Mouse (Mus musculus): ENCODE measurements around the gene Abhd16a. TPM values are rescaled to one million over a fixed set of nuclear protein-coding genes. Genes with fewer than 3 reads are reported as not detected.
A peak's percentile ranks its signal among the peaks of the same experiment; 100 is the strongest.

Gene Abhd16a
- polyA plus RNA-seq, 1 experiment from 2014 or later, result 89.6 TPM

DNA sequence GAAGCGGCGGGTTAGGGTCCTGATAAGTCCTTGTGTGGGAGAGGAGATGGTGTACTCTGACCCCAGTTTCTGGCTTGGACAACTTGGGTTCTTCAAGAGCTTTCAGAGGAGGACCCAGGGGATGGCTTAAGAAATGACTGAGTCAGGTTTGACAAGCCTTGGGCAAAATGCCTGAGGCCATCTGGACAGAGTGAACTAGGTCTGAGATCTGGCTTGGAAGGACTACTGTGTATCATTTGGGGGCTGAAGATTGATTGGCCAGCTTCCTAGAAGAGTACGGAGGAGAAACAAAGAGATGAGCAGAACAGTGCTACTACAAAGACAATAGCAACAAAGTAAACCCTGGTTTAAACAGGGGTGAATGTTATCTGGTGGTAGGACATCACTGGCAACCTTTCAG, 25.6 kb upstream of the Abhd16a start:
- H3K27ac ChIP-seq, result no peak overlapping the region
- ATAC-seq (ENCODE audit: insufficient number of reproducible peaks, insufficient read depth, low FRiP score, low TSS enrichment, low read depth), result no peak
- H3K4me1 ChIP-seq, result peaks cover 37% of the 10 kb centered on the region
- no peak overlapping the region for H3K4me2 ChIP-seq
- no peaks in the 10 kb centered on the region for H3K9me3 ChIP-seq
- H3K36me3 ChIP-seq, result peaks cover 34% of the 10 kb centered on the region
- H3K9ac ChIP-seq, result no peak overlapping the region
- 98% methylated on average over 3 of the region's 3 CpGs for WGBS
- H3K27me3 ChIP-seq, result peaks cover 51% of the 10 kb centered on the region
- H3K4me3 ChIP-seq, result no peak overlapping the region

DNA sequence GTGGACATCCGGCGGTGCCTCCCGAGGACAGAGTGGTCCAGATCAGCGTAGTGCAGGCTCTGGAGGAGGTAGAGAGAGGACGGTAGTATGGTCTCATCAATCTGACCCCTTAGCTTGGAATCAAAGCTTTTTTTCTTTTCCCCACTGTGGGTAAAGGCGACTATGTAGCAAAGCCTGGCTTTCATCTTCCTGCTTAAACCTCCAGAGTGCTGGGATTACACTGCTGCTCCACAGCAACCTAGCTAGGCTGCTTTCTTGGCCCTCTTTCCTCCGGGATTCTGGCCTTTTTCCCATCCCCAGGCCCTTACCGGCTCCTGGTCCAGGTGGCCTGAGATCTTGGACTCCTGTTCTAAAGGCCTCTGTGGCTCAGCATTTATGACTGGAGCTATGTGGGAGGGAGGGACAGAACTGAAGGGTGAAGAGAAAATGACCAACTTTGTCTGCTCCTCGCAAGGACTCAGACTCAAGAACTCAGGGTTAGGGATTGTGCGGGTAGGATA, 24.6 kb upstream of the Abhd16a start:
- Histone ChIP-seq H3K36me3 (peaks cover 32% of the 10 kb centered on the region), H3K4me2 (peak overlapping the region; percentile 66), H3K27ac (peak overlapping the region; percentile 45; the same call in 1 of the 2 replicates), H3K4me3 (peak overlapping the region; percentile 41), H3K4me1 (peaks cover 34% of the 10 kb centered on the region), H3K9me3 (no peaks in the 10 kb centered on the region), H3K27me3 (peaks cover 56% of the 10 kb centered on the region), H3K9ac (peak overlapping the region; percentile 58; the same call in 1 of the 2 replicates)
- ATAC-seq (ENCODE audit: insufficient number of reproducible peaks, insufficient read depth, low FRiP score, low TSS enrichment, low read depth), result no peak
- 27% methylated on average over 10 of the region's 10 CpGs for WGBS

DNA sequence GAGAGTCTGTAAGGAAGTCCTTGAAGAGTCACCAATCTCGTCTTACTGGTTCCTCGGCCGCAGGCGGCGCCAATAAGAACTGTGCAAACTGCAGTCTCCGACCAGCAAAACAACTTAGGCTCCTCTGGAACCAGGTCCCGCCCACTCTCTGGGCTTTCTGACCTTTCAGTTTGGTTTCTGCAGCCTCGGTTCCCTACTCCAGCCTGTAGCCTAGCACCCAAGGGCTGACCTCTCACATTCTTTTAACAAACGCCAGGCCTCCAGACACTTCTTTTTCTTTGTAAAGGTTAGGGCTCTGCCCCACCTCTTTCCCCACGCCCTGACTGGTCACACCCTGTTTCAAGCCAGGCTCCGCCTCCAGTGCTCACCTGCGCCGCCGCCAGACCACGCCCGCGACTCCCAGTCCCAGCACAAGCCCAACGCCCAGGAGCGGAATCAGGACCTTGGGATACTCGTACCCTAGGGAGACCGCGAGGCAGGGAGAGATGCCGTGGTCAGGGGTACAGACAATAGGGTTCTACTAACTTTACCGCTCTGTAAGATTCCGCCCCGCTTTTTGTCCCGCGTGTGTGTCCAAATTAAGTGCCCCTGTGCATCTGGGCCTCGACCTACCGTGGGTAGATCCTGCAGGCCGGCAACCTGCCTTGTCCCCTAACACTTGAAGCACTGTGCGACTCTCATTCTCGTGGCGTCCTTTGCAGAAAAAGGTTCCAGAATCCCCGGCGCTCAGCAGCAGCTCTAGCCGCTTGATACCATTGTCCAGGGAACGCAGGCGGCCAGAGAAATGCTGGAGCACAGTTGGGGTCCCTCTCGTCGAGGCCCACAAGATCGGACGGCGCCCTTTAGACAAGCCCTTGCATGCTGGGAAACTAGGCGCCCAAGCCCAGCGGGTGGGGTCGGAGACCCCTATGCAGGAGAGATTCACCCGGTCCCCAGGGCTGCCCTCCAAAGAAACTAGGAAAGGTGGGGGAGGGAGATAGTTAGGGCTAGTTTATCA, 23.8 kb upstream of the Abhd16a start, which contains the start of gene Ly6g6c:
Gene Ly6g6c (plus strand): TSS at position 438 of the 997 bp plus-strand sequence.
- Histone ChIP-seq H3K9me3 (no peaks in the 10 kb centered on the region), H3K27me3 (peaks cover 56% of the 10 kb centered on the region), H3K27ac (peak within 1 kb of the TSS; percentile 60; the same call in 1 of the 2 replicates), H3K36me3 (peaks cover 32% of the 10 kb centered on the region), H3K9ac (peak within 1 kb of the TSS; percentile 58), H3K4me2 (peak within 1 kb of the TSS; percentile 66), H3K4me1 (peaks cover 29% of the 10 kb centered on the region), H3K4me3 (peak within 1 kb of the TSS; percentile 41)
- 2% methylated on average over 48 of the region's 48 CpGs for WGBS
- ATAC-seq (ENCODE audit: insufficient number of reproducible peaks, insufficient read depth, low FRiP score, low TSS enrichment, low read depth), result peak; percentile 23; the same call in 1 of the 2 replicates

- 42% methylated on average over 10 of the region's 10 CpGs for WGBS
- Histone ChIP-seq H3K4me1 (peaks cover 20% of the 10 kb centered on the region), H3K9ac (peak within 1 kb of the TSS; percentile 58), H3K4me3 (peak within 1 kb of the TSS; percentile 41), H3K36me3 (peaks cover 23% of the 10 kb centered on the region), H3K9me3 (no peaks in the 10 kb centered on the region), H3K4me2 (peak within 1 kb of the TSS; percentile 66), H3K27ac (peak within 1 kb of the TSS; percentile 60; the same call in 1 of the 2 replicates), H3K27me3 (peaks cover 56% of the 10 kb centered on the region)
- no peak for ATAC-seq (ENCODE audit: insufficient number of reproducible peaks, insufficient read depth, low FRiP score, low TSS enrichment, low read depth)
Measured at GRCm38 (mm10) chr17:35066084-35066483, 23.0 kb upstream of the Abhd16a start, which contains the start of gene Mpig6b. Gene Mpig6b, minus strand, starts transcription at chr17:35066184.

DNA sequence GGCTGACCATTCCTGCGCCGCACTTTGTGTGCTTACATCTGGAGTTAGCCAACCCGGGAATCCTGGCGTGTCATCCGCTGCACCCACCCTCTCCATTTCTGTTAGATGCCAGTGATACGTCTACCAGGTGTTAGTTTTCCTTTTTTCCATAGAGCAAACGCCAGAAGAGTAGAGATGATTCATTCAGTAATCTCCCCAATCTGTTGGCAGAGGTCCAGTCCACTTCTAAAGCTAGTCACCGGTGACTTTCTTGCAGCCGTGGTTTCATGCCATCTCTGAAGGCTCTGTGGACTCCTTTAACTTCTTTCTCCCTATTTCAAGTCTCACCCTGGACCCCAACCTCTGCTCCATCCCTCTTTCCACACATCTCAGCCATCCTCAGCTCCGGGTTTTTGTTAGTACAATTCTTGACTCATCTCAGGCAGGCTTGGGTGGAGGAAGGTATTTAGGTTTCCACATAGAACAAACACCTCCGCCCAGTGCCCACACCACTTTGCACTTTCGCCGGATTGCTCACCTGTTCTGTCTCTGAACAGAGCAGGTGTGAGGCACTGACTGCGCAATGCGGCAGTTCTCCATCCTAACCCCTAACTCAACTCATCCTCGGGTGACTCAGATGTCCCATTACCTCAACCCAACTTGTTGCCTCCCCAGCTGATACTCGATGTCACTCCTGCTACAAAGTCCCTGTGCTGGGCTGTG, 20.7 kb upstream of the Abhd16a start:
- no peak for ATAC-seq (ENCODE audit: insufficient number of reproducible peaks, insufficient read depth, low FRiP score, low TSS enrichment, low read depth)
- Histone ChIP-seq H3K9me3 (no peaks in the 10 kb centered on the region), H3K4me3 (no peak overlapping the region), H3K27ac (no peak overlapping the region), H3K27me3 (peaks cover 55% of the 10 kb centered on the region), H3K4me2 (no peak overlapping the region), H3K9ac (no peak overlapping the region), H3K4me1 (peaks cover 17% of the 10 kb centered on the region), H3K36me3 (peaks cover 2% of the 10 kb centered on the region)
- WGBS, result 75% methylated on average over 17 of the region's 17 CpGs

DNA sequence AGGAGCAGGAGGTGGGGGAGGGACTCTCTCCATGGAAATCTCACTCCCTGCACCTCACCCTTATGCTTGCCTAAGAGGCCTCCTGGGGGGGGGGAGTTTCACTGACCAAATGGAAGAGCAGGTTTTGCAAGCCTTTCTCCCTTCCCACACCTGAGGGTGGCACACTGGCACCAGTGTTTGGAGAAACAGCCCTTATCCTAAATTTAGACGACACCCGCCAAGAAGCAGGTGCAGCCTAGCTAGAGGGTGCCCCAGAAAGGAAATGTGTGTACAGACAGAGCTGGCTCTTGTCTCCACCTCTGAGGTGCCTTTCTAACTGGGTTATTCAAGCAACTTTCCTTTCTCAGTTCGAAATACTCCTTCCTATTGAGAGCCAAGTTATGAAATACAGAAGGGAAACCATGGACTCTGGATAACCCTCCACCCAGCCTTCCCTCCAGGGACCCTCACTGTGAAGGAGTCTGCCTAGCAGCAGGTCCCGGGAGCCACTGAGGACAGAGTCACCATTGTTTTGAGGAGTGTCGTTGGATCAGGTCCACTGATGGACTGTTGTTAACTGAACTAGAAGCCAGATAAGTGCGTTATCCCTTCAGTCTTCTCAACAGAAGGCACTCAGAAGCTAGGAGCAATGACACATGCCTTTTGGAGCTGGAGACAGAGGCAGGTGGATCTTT, 18.4 kb upstream of the Abhd16a start:
- H3K27ac ChIP-seq, result no peak overlapping the region

DNA sequence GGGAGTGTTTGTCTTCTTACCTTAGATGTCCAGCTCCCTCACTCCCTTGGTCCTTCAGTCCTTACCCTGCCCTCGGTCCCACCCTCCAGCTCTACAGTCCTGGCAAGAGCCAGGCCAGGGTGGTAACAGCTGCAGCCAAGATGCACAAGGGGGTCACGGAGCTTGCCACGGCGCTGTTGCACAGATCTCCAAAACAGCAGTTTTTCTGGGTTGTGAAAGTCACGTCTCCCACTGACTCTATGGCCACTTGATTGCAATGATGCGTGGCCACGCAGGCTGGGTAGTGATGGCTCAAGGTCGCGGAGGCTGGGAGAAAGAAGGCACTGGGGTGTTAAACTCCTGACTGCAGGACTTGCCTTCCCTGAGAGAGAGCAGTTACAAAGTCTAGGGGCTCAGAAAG, 17.6 kb upstream of the Abhd16a start:
- no peak for ATAC-seq (ENCODE audit: insufficient number of reproducible peaks, insufficient read depth, low FRiP score, low TSS enrichment, low read depth)
- no peak overlapping the region for H3K9ac ChIP-seq
- H3K4me1 ChIP-seq, result peaks cover 13% of the 10 kb centered on the region
- no peak overlapping the region for H3K4me2 ChIP-seq
- H3K27me3 ChIP-seq, result peaks cover 24% of the 10 kb centered on the region
- H3K36me3 ChIP-seq, result no peaks in the 10 kb centered on the region
- no peak overlapping the region for H3K27ac ChIP-seq
- no peak overlapping the region for H3K4me3 ChIP-seq
- WGBS, result 83% methylated on average over 9 of the region's 9 CpGs
- no peaks in the 10 kb centered on the region for H3K9me3 ChIP-seq

More for the DNA sequence above, 18.4 kb upstream of the Abhd16a start:
- Histone ChIP-seq H3K9ac (no peak overlapping the region), H3K4me2 (no peak overlapping the region), H3K4me1 (peaks cover 7% of the 10 kb centered on the region), H3K36me3 (no peaks in the 10 kb centered on the region), H3K4me3 (no peak overlapping the region), H3K9me3 (no peaks in the 10 kb centered on the region), H3K27me3 (peaks cover 31% of the 10 kb centered on the region)
- 31% methylated on average over 6 of the region's 6 CpGs for WGBS
- ATAC-seq (ENCODE audit: insufficient number of reproducible peaks, insufficient read depth, low FRiP score, low TSS enrichment, low read depth), result no peak

DNA sequence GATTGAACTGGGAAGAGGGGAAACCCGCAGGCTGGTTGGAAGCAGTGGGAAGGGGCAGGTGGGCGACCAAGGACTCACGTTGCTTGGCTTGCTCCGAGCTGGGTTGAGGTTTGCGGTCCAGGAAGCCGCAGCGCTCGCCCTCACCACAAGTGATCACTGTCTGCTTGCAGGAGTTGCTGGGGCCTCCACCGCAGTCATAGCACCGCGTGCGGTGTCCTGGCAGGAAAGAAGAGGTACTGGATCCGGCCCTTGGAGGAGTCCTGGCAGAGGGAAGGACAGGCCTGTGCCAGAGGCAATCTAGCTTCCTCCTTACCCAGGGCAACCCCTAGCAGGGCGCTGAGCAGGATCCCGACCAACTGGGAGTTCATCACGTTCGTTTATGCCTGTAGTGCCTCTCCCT, 15.0 kb upstream of the Abhd16a start:
- Histone ChIP-seq H3K9ac (no peak overlapping the region), H3K27ac (no peak overlapping the region), H3K27me3 (peaks cover 13% of the 10 kb centered on the region), H3K36me3 (no peaks in the 10 kb centered on the region), H3K4me3 (no peak overlapping the region), H3K9me3 (no peaks in the 10 kb centered on the region), H3K4me2 (no peak overlapping the region), H3K4me1 (peaks cover 32% of the 10 kb centered on the region)
- 41% methylated on average over 17 of the region's 17 CpGs for WGBS
- no peak for ATAC-seq (ENCODE audit: insufficient number of reproducible peaks, insufficient read depth, low FRiP score, low TSS enrichment, low read depth)

GRCm38 (mm10) chr17:35076507-35077176, 12.4 kb upstream of the Abhd16a start, which contains the start of gene Ly6g6e:
Gene Ly6g6e, plus strand, starts transcription at chr17:35076902.
- no peaks in the 10 kb centered on the region for H3K36me3 ChIP-seq
- no peaks in the 10 kb centered on the region for H3K9me3 ChIP-seq
- H3K4me3 ChIP-seq, result peak within 1 kb of the TSS; percentile 20; the same call in 1 of the 2 replicates
- peak within 1 kb of the TSS; percentile 45 for H3K4me2 ChIP-seq
- 5% methylated on average over 10 of the region's 10 CpGs for WGBS
- peaks cover 16% of the 10 kb centered on the region for H3K27me3 ChIP-seq
- no peak for ATAC-seq (ENCODE audit: insufficient number of reproducible peaks, insufficient read depth, low FRiP score, low TSS enrichment, low read depth)
- H3K4me1 ChIP-seq, result peaks cover 32% of the 10 kb centered on the region
- peak within 1 kb of the TSS; percentile 55; the same call in 1 of the 2 replicates for H3K27ac ChIP-seq
- no peak within 1 kb of the TSS; the same call in 1 of the 2 replicates for H3K9ac ChIP-seq

DNA sequence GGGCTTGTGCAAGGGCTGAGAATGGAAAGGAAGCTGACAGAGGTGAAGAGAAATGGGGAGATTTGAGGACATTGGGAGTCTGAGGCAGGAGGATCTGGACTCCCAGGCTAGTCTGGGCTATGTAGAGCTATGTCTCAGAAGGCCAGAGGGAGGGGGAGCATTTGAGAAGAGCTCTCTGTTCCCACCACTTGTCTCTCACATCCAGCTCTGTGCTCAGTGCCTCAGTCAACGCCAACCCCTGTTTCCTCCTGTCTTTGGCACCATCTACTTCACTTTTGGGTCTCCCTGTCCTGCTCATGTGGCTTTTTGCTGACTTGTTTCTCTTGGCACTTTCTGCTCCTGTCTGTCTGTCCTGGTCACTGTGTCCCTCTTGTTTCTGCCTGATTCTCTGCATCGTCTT, 11.8 kb upstream of the Abhd16a start:
- H3K27me3 ChIP-seq, result peaks cover 16% of the 10 kb centered on the region
- ATAC-seq (ENCODE audit: insufficient number of reproducible peaks, insufficient read depth, low FRiP score, low TSS enrichment, low read depth), result no peak
- H3K9ac ChIP-seq, result no peak overlapping the region
- 0 out of 2 replicates have a peak overlapping the region, but pooled peaks have one; percentile 20 for H3K4me3 ChIP-seq
- WGBS, result 33% methylated on average over 2 of the region's 2 CpGs
- peak overlapping the region; percentile 55; the same call in 1 of the 2 replicates for H3K27ac ChIP-seq
- no peaks in the 10 kb centered on the region for H3K36me3 ChIP-seq
- H3K4me2 ChIP-seq, result peak overlapping the region; percentile 45
- no peaks in the 10 kb centered on the region for H3K9me3 ChIP-seq
- peaks cover 32% of the 10 kb centered on the region for H3K4me1 ChIP-seq

Measured in embryonic facial prominence, embryonic 13.5 days (tissue).